Mouse (Mus musculus) heart, postnatal 0 days (tissue): ENCODE measurements around the gene Cldn7.
A peak's percentile ranks its signal among the peaks of the same experiment; 100 is the strongest.

ENCODE experiments used
- CTCF ChIP-seq: IDR thresholded peaks from 2 replicates; pipeline ENCODE4 v1.5.1; 2016; ENCODE audit warnings: antibody characterized with exemption, control low read depth, low read depth
- EP300 ChIP-seq: IDR thresholded peaks from 2 replicates; pipeline ENCODE4 v1.6.1; 2016; ENCODE audit warnings: antibody characterized with exemption, low read depth

DNA sequence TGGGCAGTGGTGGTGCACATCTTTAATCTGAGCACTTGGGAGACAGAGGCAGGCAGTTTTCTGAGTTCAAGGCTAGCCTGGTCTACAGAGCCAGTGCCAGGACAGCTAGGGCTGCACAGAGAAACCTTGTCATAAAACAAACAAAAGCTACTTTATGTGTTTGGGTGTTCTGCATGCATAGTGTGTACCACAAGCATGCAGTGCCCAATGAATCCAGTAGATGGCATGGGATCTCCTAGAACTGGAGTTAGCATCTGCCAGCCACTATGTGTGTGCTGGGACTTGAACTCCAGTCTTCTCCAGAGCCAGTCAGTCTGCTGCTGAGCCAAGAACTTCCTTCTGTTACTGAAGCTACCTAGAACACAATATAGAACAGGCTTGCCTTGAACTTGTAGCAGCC is 37.3 kb downstream of the Cldn7 start:
- TF ChIP-seq CTCF: peak; percentile 53
- TF ChIP-seq EP300: no peak
